Mouse (Mus musculus): ENCODE results near the gene Urad.

Urad gene

GRCm38 (mm10) chr5:147300917-147301780 is 21.1 kb downstream of the Urad start:
- no peak for DNase-seq (ENCODE audit: low read depth, low spot score)

GRCm38 (mm10) chr5:147300001-147300363 is 22.3 kb downstream of the Urad start:
- DNase-seq (ENCODE audit: low read depth, low spot score) = no peak

GRCm38 (mm10) chr5:147299255-147300000 is 22.8 kb downstream of the Urad start:
- no peak for DNase-seq (ENCODE audit: low read depth, low spot score)

- no peak for DNase-seq (ENCODE audit: low read depth, low spot score)
Measured at GRCm38 (mm10) chr5:147297249-147297648, 25.0 kb downstream of the Urad start.

- DNase-seq (ENCODE audit: low read depth, low spot score) = no peak
Measured at GRCm38 (mm10) chr5:147294121-147294520, 28.1 kb downstream of the Urad start.

GRCm38 (mm10) chr5:147293127-147293910 is 28.9 kb downstream of the Urad start:
- peak; percentile 42 for DNase-seq (ENCODE audit: low read depth, low spot score)

- DNase-seq (ENCODE audit: low read depth, low spot score) = no peak
Measured at GRCm38 (mm10) chr5:147292506-147293120, 29.6 kb downstream of the Urad start.

- DNase-seq (ENCODE audit: low read depth, low spot score) = no peak
Measured at GRCm38 (mm10) chr5:147291764-147292505, 30.3 kb downstream of the Urad start.

GRCm38 (mm10) chr5:147284365-147284764 is 37.9 kb downstream of the Urad start:
- DNase-seq (ENCODE audit: low read depth, low spot score) = no peak

GRCm38 (mm10) chr5:147277547-147277925 is 44.7 kb downstream of the Urad start:
- no peak for DNase-seq (ENCODE audit: low read depth, low spot score)

- no peak for DNase-seq (ENCODE audit: low read depth, low spot score)
Measured at GRCm38 (mm10) chr5:147276701-147277546, 45.3 kb downstream of the Urad start.

- no peak for DNase-seq (ENCODE audit: low read depth, low spot score)
Measured at GRCm38 (mm10) chr5:147275761-147276160, 46.5 kb downstream of the Urad start.

- no peak for DNase-seq (ENCODE audit: low read depth, low spot score)
Measured at GRCm38 (mm10) chr5:147274174-147275141, 47.8 kb downstream of the Urad start.

GRCm38 (mm10) chr5:147272808-147273345 is 49.4 kb downstream of the Urad start:
- no peak for DNase-seq (ENCODE audit: low read depth, low spot score)

- no peak for DNase-seq (ENCODE audit: low read depth, low spot score)
Measured at GRCm38 (mm10) chr5:147272046-147272807, 50.0 kb downstream of the Urad start.

- no peak for DNase-seq (ENCODE audit: low read depth, low spot score)
Measured at GRCm38 (mm10) chr5:147270673-147271655, 51.3 kb downstream of the Urad start.

Data from retina, adult 2 months (tissue).